Mouse (Mus musculus): ENCODE results near the gene Zfp260.

Gene Zfp260

GRCm38 (mm10) chr7:30122188-30122530, 27.6 kb downstream of the Zfp260 start:
- DNase-seq (ENCODE audit: low read depth) = peak; percentile 75

GRCm38 (mm10) chr7:30129900-30130299, 35.3 kb downstream of the Zfp260 start:
- no peak for DNase-seq (ENCODE audit: low read depth)

- no peak for DNase-seq (ENCODE audit: low read depth)
Measured at GRCm38 (mm10) chr7:30132396-30132795, 37.8 kb downstream of the Zfp260 start.

GRCm38 (mm10) chr7:30136826-30137225, 42.2 kb downstream of the Zfp260 start:
- DNase-seq (ENCODE audit: low read depth) = no peak

GRCm38 (mm10) chr7:30143170-30143554, 48.6 kb downstream of the Zfp260 start:
- DNase-seq (ENCODE audit: low read depth) = no peak

GRCm38 (mm10) chr7:30143555-30144209, 49.1 kb downstream of the Zfp260 start:
- no peak for DNase-seq (ENCODE audit: low read depth)

GRCm38 (mm10) chr7:30147011-30147410, 52.4 kb downstream of the Zfp260 start:
- DNase-seq (ENCODE audit: low read depth) = no peak

- DNase-seq (ENCODE audit: low read depth) = no peak
Measured at GRCm38 (mm10) chr7:30154040-30154439, 59.5 kb downstream of the Zfp260 start.

GRCm38 (mm10) chr7:30155507-30155906, 60.9 kb downstream of the Zfp260 start:
- DNase-seq (ENCODE audit: low read depth) = no peak
